Mouse (Mus musculus): ENCODE data around the gene Rbm44. TPM values are rescaled to one million over a fixed set of nuclear protein-coding genes. Genes with fewer than 3 reads are reported as not detected.

Gene Rbm44
- polyA plus RNA-seq, 1 experiment from 2014 or later = 0.43 TPM

DNA sequence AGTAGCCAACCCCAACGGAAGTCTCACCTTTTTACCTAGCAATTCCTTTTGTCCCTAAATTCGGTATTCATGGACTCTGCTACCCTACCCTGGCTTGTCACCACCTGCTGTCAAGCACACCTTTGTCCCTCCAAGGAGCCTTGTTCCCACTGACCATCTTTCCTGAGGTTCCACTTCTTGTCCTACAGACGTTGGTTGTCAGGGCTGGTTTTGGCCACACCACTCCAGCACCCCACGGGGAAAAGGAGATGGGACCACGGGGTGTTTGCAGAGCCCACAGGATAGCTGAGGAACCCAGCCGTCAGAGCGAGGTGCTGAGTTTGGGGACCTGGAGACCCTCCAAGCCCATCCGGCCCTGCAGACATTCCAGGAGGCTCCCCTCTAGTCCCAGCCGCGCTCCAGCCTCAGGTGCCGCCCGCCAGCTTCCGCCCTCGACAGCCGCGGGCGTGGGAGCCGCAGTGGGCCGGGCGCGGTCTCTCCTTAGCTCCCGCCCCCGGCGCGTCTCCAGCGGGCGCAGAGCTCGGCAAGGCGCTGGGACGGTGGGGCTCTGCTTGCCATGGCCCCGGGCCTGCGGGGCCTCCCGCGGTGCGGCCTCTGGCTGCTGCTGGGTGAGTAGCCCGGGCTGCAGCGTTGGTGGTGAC, 34.8 kb downstream of the Rbm44 start, which contains the start of gene Ramp1:
Gene Ramp1, plus strand, starts transcription at position 290 of the 641 bp plus-strand sequence.
- H3K4me1 ChIP-seq (ENCODE audit: control insufficient read depth, insufficient read depth, low read length) = no peaks in the 10 kb centered on the region; the same call in 1 of the 2 replicates
- 4% methylated on average over 37 of the region's 37 CpGs for WGBS
- no peaks in the 10 kb centered on the region for H3K36me3 ChIP-seq (replicated peaks; ENCODE audit: control insufficient read depth, insufficient read depth, low read depth, low read length)
- peak within 1 kb of the TSS; percentile 32 for H3K4me3 ChIP-seq (ENCODE audit: low read depth, low read length)
- ATAC-seq (replicated peaks; ENCODE audit: insufficient number of reproducible peaks, low FRiP score, low TSS enrichment, low read depth) (0 out of 2 replicates have a peak, but pooled peaks have one; percentile 18), DNase-seq (ENCODE audit: low spot score) (peak; percentile 48)
- H3K9me3 ChIP-seq (replicated peaks; ENCODE audit: control insufficient read depth, low read length) = no peaks in the 10 kb centered on the region
- peaks cover 12% of the 10 kb centered on the region; the same call in 1 of the 2 replicates for H3K27me3 ChIP-seq (ENCODE audit: control insufficient read depth, insufficient read depth, low read length)
- peak within 1 kb of the TSS; percentile 79 for H3K4me2 ChIP-seq (ENCODE audit: low read depth, low read length)
- H3K9ac ChIP-seq (replicated peaks; ENCODE audit: low read length) = peak within 1 kb of the TSS; percentile 50
- H3K27ac ChIP-seq (replicated peaks; ENCODE audit: low read depth, low read length) = no peak within 1 kb of the TSS

DNA sequence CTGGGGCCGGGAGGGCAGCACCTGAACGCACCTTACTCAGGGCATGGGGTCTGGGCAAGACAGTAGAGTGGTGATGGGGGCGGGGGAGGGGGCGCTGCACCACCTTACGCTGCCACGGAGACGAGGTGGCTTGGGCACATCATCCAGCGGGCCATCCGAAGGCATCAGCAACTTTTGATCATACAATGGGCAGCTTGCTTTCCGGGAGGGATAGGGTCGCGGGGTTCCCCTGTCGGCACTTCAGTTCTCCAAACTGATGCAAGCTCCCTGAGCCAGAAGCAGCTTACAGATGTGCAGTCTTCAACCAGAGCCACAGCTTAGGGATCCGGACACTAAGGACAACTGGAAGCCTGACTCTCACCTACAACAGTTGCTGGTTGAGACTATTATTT, 35.3 kb downstream of the Rbm44 start:
- 8% methylated on average over 14 of the region's 14 CpGs for WGBS
- Histone ChIP-seq H3K27ac (replicated peaks; ENCODE audit: low read depth, low read length) (no peak overlapping the region), H3K4me1 (ENCODE audit: control insufficient read depth, insufficient read depth, low read length) (no peaks in the 10 kb centered on the region; the same call in 1 of the 2 replicates), H3K9ac (replicated peaks; ENCODE audit: low read length) (peak overlapping the region; percentile 50), H3K9me3 (replicated peaks; ENCODE audit: control insufficient read depth, low read length) (no peaks in the 10 kb centered on the region), H3K36me3 (replicated peaks; ENCODE audit: control insufficient read depth, insufficient read depth, low read depth, low read length) (no peaks in the 10 kb centered on the region), H3K4me2 (ENCODE audit: low read depth, low read length) (peak overlapping the region; percentile 79), H3K4me3 (ENCODE audit: low read depth, low read length) (peak overlapping the region; percentile 32), H3K27me3 (ENCODE audit: control insufficient read depth, insufficient read depth, low read length) (peaks cover 12% of the 10 kb centered on the region; the same call in 1 of the 2 replicates)
- no peak for DNase-seq (ENCODE audit: low spot score)
- no peak for ATAC-seq (replicated peaks; ENCODE audit: insufficient number of reproducible peaks, low FRiP score, low TSS enrichment, low read depth)

DNA sequence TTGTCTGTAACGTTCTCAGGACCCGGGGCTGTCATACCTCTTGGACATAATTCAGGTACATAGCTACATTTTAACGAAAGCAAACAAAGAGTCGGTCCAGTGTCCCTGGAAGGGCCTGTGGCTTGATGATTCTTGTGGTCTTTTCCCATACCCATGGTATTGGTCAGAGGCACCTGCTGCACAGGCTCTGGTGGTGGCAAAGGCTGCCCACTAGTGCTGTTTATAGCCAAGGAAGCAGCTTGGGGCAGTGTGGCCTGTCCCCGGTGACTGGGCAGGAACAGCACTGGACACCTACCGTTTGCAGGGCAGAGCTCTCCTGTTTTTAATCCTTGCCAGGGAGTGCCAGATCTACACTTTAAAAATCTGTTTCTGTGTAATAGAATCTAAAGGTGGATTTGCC, 35.8 kb downstream of the Rbm44 start:
- Histone ChIP-seq H3K9ac (replicated peaks; ENCODE audit: low read length) (no peak overlapping the region), H3K4me2 (ENCODE audit: low read depth, low read length) (no peak overlapping the region), H3K4me3 (ENCODE audit: low read depth, low read length) (no peak overlapping the region), H3K27me3 (ENCODE audit: control insufficient read depth, insufficient read depth, low read length) (peaks cover 12% of the 10 kb centered on the region; the same call in 1 of the 2 replicates), H3K36me3 (replicated peaks; ENCODE audit: control insufficient read depth, insufficient read depth, low read depth, low read length) (no peaks in the 10 kb centered on the region), H3K27ac (replicated peaks; ENCODE audit: low read depth, low read length) (no peak overlapping the region), H3K9me3 (replicated peaks; ENCODE audit: control insufficient read depth, low read length) (no peaks in the 10 kb centered on the region), H3K4me1 (ENCODE audit: control insufficient read depth, insufficient read depth, low read length) (no peaks in the 10 kb centered on the region; the same call in 1 of the 2 replicates)
- ATAC-seq (replicated peaks; ENCODE audit: insufficient number of reproducible peaks, low FRiP score, low TSS enrichment, low read depth) = no peak
- WGBS = 79% methylated on average over 6 of the region's 6 CpGs
- DNase-seq (ENCODE audit: low spot score) = no peak

DNA sequence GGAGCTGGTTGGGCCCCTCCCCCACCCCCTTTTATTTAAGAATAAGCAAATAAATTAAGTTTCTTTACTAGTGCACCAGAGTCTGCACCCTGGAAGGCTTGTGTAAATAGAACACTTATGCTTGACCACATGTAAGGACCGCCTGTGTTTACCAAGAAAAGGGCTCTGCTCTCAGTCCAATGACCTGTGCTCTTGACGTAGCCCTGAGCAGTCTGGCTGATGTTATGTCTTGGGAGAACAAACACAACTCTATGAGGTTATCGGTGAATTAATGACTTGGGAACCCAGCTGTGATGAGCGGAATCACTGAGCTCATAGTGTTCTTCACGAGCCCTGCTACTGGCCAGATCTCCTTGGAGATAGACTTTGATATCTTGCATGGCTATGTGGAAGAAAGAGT, 36.4 kb downstream of the Rbm44 start:
- 64% methylated on average over 5 of the region's 5 CpGs for WGBS
- no peaks in the 10 kb centered on the region for H3K36me3 ChIP-seq (replicated peaks; ENCODE audit: control insufficient read depth, insufficient read depth, low read depth, low read length)
- H3K27me3 ChIP-seq (ENCODE audit: control insufficient read depth, insufficient read depth, low read length) = peaks cover 12% of the 10 kb centered on the region; the same call in 1 of the 2 replicates
- no peaks in the 10 kb centered on the region for H3K9me3 ChIP-seq (replicated peaks; ENCODE audit: control insufficient read depth, low read length)
- no peak overlapping the region for H3K9ac ChIP-seq (replicated peaks; ENCODE audit: low read length)
- H3K27ac ChIP-seq (replicated peaks; ENCODE audit: low read depth, low read length) = no peak overlapping the region
- no peak overlapping the region for H3K4me3 ChIP-seq (ENCODE audit: low read depth, low read length)
- ATAC-seq (replicated peaks; ENCODE audit: insufficient number of reproducible peaks, low FRiP score, low TSS enrichment, low read depth) (no peak), DNase-seq (ENCODE audit: low spot score) (no peak)
- H3K4me2 ChIP-seq (ENCODE audit: low read depth, low read length) = no peak overlapping the region
- no peaks in the 10 kb centered on the region; the same call in 1 of the 2 replicates for H3K4me1 ChIP-seq (ENCODE audit: control insufficient read depth, insufficient read depth, low read length)

DNA sequence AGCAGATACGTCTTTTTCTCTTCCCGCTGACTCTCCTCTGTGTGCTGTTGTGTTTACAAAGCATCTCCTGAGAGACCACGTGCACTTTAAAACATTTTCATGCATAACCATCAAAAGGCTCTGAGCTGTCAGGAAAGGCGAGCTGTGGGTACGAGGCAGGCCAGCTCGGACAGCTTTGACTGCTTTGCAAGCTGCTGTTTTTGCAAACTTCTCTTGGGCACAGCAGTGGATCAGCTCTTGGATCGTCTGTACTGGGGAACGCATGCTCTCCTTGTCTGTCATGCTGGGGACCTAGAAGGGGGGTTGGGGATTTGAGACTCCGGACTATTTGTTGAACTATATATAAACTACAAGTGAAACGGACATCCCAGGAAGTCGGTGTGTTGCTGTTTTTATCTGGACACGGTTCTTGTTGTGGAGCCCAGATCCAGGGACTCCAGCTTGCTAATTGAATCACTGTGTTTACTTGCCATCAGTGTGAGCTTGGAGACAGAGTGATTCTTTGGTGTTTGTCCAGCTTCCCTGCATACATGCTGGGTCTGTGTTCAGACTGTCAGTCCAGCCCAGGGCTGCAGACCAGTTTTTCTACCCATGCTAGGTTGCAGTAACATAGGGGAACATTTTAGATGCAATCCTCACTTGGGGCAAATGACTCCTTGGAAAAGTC, 37.0 kb downstream of the Rbm44 start:
- Histone ChIP-seq H3K4me1 (ENCODE audit: control insufficient read depth, insufficient read depth, low read length) (no peaks in the 10 kb centered on the region; the same call in 1 of the 2 replicates), H3K36me3 (replicated peaks; ENCODE audit: control insufficient read depth, insufficient read depth, low read depth, low read length) (no peaks in the 10 kb centered on the region), H3K27ac (replicated peaks; ENCODE audit: low read depth, low read length) (no peak overlapping the region), H3K4me3 (ENCODE audit: low read depth, low read length) (no peak overlapping the region), H3K9me3 (replicated peaks; ENCODE audit: control insufficient read depth, low read length) (no peaks in the 10 kb centered on the region), H3K27me3 (ENCODE audit: control insufficient read depth, insufficient read depth, low read length) (peaks cover 12% of the 10 kb centered on the region; the same call in 1 of the 2 replicates), H3K4me2 (ENCODE audit: low read depth, low read length) (no peak overlapping the region), H3K9ac (replicated peaks; ENCODE audit: low read length) (no peak overlapping the region)
- 49% methylated on average over 12 of the region's 12 CpGs for WGBS
- no peak for ATAC-seq (replicated peaks; ENCODE audit: insufficient number of reproducible peaks, low FRiP score, low TSS enrichment, low read depth)
- DNase-seq (ENCODE audit: low spot score) = peak; percentile 7

- Histone ChIP-seq H3K36me3 (replicated peaks; ENCODE audit: control insufficient read depth, insufficient read depth, low read depth, low read length) (no peaks in the 10 kb centered on the region), H3K27me3 (ENCODE audit: control insufficient read depth, insufficient read depth, low read length) (peaks cover 12% of the 10 kb centered on the region; the same call in 1 of the 2 replicates), H3K4me3 (ENCODE audit: low read depth, low read length) (no peak overlapping the region), H3K4me2 (ENCODE audit: low read depth, low read length) (no peak overlapping the region), H3K4me1 (ENCODE audit: control insufficient read depth, insufficient read depth, low read length) (no peaks in the 10 kb centered on the region; the same call in 1 of the 2 replicates), H3K9me3 (replicated peaks; ENCODE audit: control insufficient read depth, low read length) (no peaks in the 10 kb centered on the region), H3K27ac (replicated peaks; ENCODE audit: low read depth, low read length) (no peak overlapping the region), H3K9ac (replicated peaks; ENCODE audit: low read length) (no peak overlapping the region)
- WGBS = 77% methylated on average over 10 of the region's 10 CpGs
- ATAC-seq (replicated peaks; ENCODE audit: insufficient number of reproducible peaks, low FRiP score, low TSS enrichment, low read depth) (no peak), DNase-seq (ENCODE audit: low spot score) (no peak)
Measured at GRCm38 (mm10) chr1:91183305-91183704, 38.4 kb downstream of the Rbm44 start.

DNA sequence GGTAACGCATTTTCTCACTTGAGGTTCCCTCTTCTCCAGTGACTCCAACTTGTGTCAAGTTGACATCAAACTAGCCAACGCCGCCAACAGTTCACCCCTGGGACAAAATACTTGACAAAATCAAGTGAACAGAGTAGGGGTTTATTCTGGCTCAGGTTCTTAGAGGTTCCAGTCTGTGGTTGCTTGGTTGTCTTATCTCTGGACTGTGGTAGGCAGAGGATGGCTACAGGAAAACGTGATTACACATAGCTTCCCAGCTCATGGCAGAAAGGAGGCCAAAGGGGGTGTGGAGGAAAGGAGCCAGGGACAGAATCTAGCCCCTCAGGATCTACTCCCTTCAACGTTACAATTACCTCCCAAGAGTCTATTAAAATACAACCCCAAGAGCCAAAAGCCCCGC, 41.8 kb downstream of the Rbm44 start:
- no peak for ATAC-seq (replicated peaks; ENCODE audit: insufficient number of reproducible peaks, low FRiP score, low TSS enrichment, low read depth)
- no peak overlapping the region for H3K9ac ChIP-seq (replicated peaks; ENCODE audit: low read length)
- H3K4me2 ChIP-seq (ENCODE audit: low read depth, low read length) = no peak overlapping the region
- no peaks in the 10 kb centered on the region for H3K4me1 ChIP-seq (ENCODE audit: control insufficient read depth, insufficient read depth, low read length)
- H3K27ac ChIP-seq (replicated peaks; ENCODE audit: low read depth, low read length) = no peak overlapping the region
- 88% methylated on average over 6 of the region's 6 CpGs for whole genome bisulfite sequencing
- no peak for DNase-seq (ENCODE audit: low spot score)
- H3K36me3 ChIP-seq (replicated peaks; ENCODE audit: control insufficient read depth, insufficient read depth, low read depth, low read length) = no peaks in the 10 kb centered on the region
- H3K4me3 ChIP-seq (ENCODE audit: low read depth, low read length) = no peak overlapping the region
- no peaks in the 10 kb centered on the region for H3K9me3 ChIP-seq (replicated peaks; ENCODE audit: control insufficient read depth, low read length)
- no peaks in the 10 kb centered on the region for H3K27me3 ChIP-seq (ENCODE audit: control insufficient read depth, insufficient read depth, low read length)

DNA sequence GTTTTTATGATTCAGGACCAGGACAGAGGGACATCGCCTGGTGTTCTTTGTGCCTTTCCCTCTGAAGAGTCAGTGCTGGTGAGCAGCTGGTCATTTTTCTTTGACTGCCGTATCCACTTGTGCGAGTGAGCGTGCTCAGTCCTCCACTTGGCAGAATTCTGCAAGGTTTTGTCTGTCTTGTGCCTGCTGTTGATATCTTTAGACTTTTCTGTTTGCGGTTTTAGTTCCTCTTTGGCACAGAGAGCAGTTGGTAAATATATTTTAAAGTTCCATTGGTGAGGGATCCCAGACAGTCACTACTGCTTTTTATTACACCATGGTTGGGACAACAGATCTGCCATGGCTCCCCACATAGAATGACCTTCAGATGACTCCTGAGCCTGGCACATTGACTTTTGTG, 42.4 kb downstream of the Rbm44 start:
- Histone ChIP-seq H3K4me3 (ENCODE audit: low read depth, low read length) (no peak overlapping the region), H3K36me3 (replicated peaks; ENCODE audit: control insufficient read depth, insufficient read depth, low read depth, low read length) (no peaks in the 10 kb centered on the region), H3K9me3 (replicated peaks; ENCODE audit: control insufficient read depth, low read length) (no peaks in the 10 kb centered on the region), H3K4me2 (ENCODE audit: low read depth, low read length) (no peak overlapping the region), H3K9ac (replicated peaks; ENCODE audit: low read length) (no peak overlapping the region), H3K4me1 (ENCODE audit: control insufficient read depth, insufficient read depth, low read length) (no peaks in the 10 kb centered on the region), H3K27ac (replicated peaks; ENCODE audit: low read depth, low read length) (no peak overlapping the region), H3K27me3 (ENCODE audit: control insufficient read depth, insufficient read depth, low read length) (no peaks in the 10 kb centered on the region)
- WGBS = 90% methylated on average over 5 of the region's 5 CpGs
- ATAC-seq (replicated peaks; ENCODE audit: insufficient number of reproducible peaks, low FRiP score, low TSS enrichment, low read depth) = no peak
- DNase-seq (ENCODE audit: low spot score) = no peak
